ENCODE assay signal across 18 mouse cellular contexts in genomic region chr2:161387054-161387453, GRCm38 (mm10).
"Had no signal": no experiment of that assay in that cellular context is flagged by ENCODE, and none has a peak within 500 bp of the region (broad histone marks: within the 10 kb centered on the region; RNA-seq: fewer than 3 reads in every experiment).

No protein-coding gene starts in this region.

- DNase-seq: lung, adult 2 months; lung, postnatal 4 days; midbrain, embryonic 14.5 days; retina, postnatal 1 day; right cerebral cortex, adult 18-20 months; right cerebral cortex, postnatal 25 days; right cerebral cortex, postnatal 4 days; spleen, adult 18-20 months; thymus, adult 18-20 months; thymus, postnatal 14 days; thymus, postnatal 36 days had no signal

- H3K4me2 ChIP-seq: midbrain, embryonic 12.5 days; neural tube, embryonic 13.5 days; neural tube, embryonic 15.5 days had no signal

- H3K27ac ChIP-seq: liver, embryonic 14.5 days; midbrain, embryonic 10.5 days; midbrain, embryonic 12.5 days; neural tube, embryonic 13.5 days; neural tube, embryonic 15.5 days had no signal

- H3K27me3 ChIP-seq: midbrain, embryonic 12.5 days; neural tube, embryonic 13.5 days; neural tube, embryonic 15.5 days had no signal

- H3K4me3 ChIP-seq: midbrain, embryonic 10.5 days; midbrain, embryonic 12.5 days; myocyte; neural tube, embryonic 13.5 days; neural tube, embryonic 15.5 days had no signal

- ATAC-seq: midbrain, embryonic 16.5 days had no signal

- H3K36me3 ChIP-seq: midbrain, embryonic 10.5 days; midbrain, embryonic 12.5 days; neural tube, embryonic 13.5 days; neural tube, embryonic 15.5 days had no signal

- H3K9ac ChIP-seq: liver, embryonic 14.5 days; midbrain, embryonic 12.5 days; neural tube, embryonic 13.5 days; neural tube, embryonic 15.5 days had no signal

- H3K9me3 ChIP-seq: midbrain, embryonic 10.5 days; midbrain, embryonic 12.5 days; neural tube, embryonic 13.5 days; neural tube, embryonic 15.5 days had no signal
